Mouse (Mus musculus) cerebellum, adult 2 months (tissue): ENCODE results near the gene Add3. TPM values are rescaled to one million over a fixed set of nuclear protein-coding genes. Genes with fewer than 3 reads are reported as not detected.

Experiments used
- DNase-seq, 2 experiments: peaks; one replicate each; pipeline ENCODE4 v3.0.0; 2021
- H3K27ac ChIP-seq: fragments of 200-500 bp; 2 replicates; pipeline ENCODE4 v1.5.1; 2012; ENCODE audit warnings: low read length, control low read depth, inconsistent platforms; ENCODE audit not compliant: insufficient read depth
- H3K27me3 ChIP-seq: fragments of 200-500 bp; 2 replicates; pipeline ENCODE4 v1.6.1; 2012; ENCODE audit warnings: inconsistent platforms, mild to moderate bottlenecking, low read length, moderate library complexity; ENCODE audit not compliant: control insufficient read depth, insufficient read depth
- H3K4me1 ChIP-seq: fragments of 200-500 bp; 2 replicates; pipeline ENCODE4 v1.6.1; 2011; ENCODE audit warnings: low read length; ENCODE audit not compliant: control insufficient read depth, insufficient read depth
- H3K4me3 ChIP-seq: fragments of 200-500 bp; replicated peaks from 2 replicates; pipeline ENCODE3; 2011; ENCODE audit warnings: mild to moderate bottlenecking, low read depth, low read length, control low read depth; ENCODE audit not compliant: insufficient read depth
- CTCF ChIP-seq: fragments of 200-500 bp; IDR thresholded peaks from 2 replicates; pipeline ENCODE4 v1.5.1; 2011; ENCODE audit warnings: low read depth, mild to moderate bottlenecking, control low read depth, low read length, moderate library complexity, borderline replicate concordance; ENCODE audit not compliant: insufficient read depth
- POLR2A ChIP-seq: fragments of 200-500 bp; IDR thresholded peaks from 2 replicates; pipeline ENCODE4 v1.6.1; 2011; ENCODE audit warnings: low read length, control low read depth, borderline replicate concordance; ENCODE audit not compliant: insufficient read depth
- WGBS: fragments of 180-500 bp; shearing (Covaris S2); methylation state at CpG from one replicate; pipeline ENCODE4 v1.1.7; 2018; 5-methylcytosine and 5-hydroxymethylcytosine counted together
- polyA plus RNA-seq: library from polyadenylated mRNA; depleted of rRNA; stranded (reverse); fragments of >200 nt; gene quantifications from 2 replicates; pipeline ENCODE4 v1.2.3, GENCODE M21; 2012

Gene Add3
- polyA plus RNA-seq, 1 experiment = 80.2 TPM

GRCm38 (mm10) chr19:53193964-53194582 is 53.8 kb downstream of the Add3 start:
- no peaks in the 10 kb centered on the region for H3K27me3 ChIP-seq
- peak; percentile 45 to 46 for DNase-seq
- H3K4me3 ChIP-seq = no peak overlapping the region
- TF ChIP-seq POLR2A (no peak), CTCF (no peak)
- H3K4me1 ChIP-seq = peaks cover 23% of the 10 kb centered on the region; the same call in 1 of the 2 replicates
- H3K27ac ChIP-seq = peak overlapping the region; percentile 33; the same call in 1 of the 2 replicates
- 35% methylated on average over 11 of the region's 11 CpGs for WGBS

DNA sequence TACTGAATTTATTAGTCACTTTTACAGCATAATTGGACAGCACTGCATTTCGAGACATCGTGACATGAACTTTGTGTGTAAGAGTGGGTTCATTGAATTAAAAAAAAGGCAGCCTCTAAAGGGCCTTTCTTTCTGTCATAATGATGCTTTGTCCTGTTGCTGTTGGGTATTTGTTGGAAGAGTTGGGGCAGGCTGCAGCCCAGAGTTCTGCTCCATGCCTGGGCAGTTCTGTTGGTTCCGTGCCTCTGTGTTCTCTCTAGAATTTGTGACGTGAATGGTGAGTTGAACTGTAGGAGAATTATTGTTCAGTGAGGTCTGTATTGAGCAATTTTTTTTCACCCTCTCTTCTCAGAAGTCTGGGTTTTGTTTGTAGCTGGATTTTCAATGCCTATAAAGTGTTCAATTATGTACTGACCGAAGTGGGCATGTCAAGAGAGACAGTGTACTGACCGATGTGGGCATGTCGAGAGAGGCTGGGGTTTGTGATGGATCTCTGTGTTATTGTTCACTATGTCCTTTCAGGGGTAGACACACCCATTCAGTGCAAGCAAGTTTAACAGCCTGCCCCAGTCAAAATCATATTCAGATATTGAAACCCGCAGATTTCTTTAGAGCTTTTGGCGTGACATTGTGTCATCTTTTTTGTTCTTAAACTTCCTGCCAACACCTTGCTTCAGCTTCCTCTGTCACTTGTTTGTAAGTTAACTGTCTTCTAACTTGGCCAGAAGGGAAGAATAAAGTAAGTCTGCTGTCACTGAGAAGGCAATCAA is 54.7 kb downstream of the Add3 start:
- Histone ChIP-seq H3K4me1 (peaks cover 22% of the 10 kb centered on the region; the same call in 1 of the 2 replicates), H3K27ac (no peak overlapping the region; the same call in 1 of the 2 replicates), H3K4me3 (no peak overlapping the region), H3K27me3 (no peaks in the 10 kb centered on the region)
- no peak for TF ChIP-seq POLR2A
- TF ChIP-seq CTCF = no peak
- peak in 1 of 2 experiments; percentile 6 for DNase-seq
- 81% methylated on average over 9 of the region's 9 CpGs for WGBS

GRCm38 (mm10) chr19:53196961-53197360 is 56.7 kb downstream of the Add3 start:
- 92% methylated on average over 10 of the region's 10 CpGs for WGBS
- no peak overlapping the region for H3K4me3 ChIP-seq

DNA sequence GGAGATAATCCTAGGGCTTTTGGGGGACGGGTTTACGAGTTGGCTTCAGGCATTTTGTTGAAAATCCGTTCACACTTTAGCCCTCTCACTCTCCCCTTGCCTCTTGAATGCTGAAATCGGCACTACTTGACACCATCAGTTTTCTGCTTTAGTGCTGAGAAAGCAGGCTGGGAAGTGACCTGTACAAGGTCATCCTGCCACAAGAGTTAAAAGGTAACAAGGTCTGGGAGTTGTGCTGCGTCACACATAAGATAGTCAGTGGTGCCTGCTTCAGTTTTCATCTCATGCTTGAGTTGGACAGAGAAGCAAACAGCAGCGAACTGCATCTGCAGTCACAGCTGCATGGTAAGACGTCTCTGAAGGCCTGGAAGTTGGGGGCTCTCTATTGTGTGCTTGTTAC is 57.5 kb downstream of the Add3 start:
- TF ChIP-seq POLR2A (no peak), CTCF (no peak)
- WGBS = 86% methylated on average over 7 of the region's 7 CpGs
- peaks cover 15% of the 10 kb centered on the region; the same call in 1 of the 2 replicates for H3K4me1 ChIP-seq
- H3K4me3 ChIP-seq = no peak overlapping the region
- no peak overlapping the region for H3K27ac ChIP-seq
- no peaks in the 10 kb centered on the region for H3K27me3 ChIP-seq
- no peak for DNase-seq

More at GRCm38 (mm10) chr19:53196961-53197360, 56.7 kb downstream of the Add3 start:
- H3K4me1 ChIP-seq = peaks cover 15% of the 10 kb centered on the region; the same call in 1 of the 2 replicates
- H3K27me3 ChIP-seq = no peaks in the 10 kb centered on the region
- H3K27ac ChIP-seq = no peak overlapping the region
- no peak for DNase-seq
- TF ChIP-seq CTCF = no peak
- no peak for TF ChIP-seq POLR2A

DNA sequence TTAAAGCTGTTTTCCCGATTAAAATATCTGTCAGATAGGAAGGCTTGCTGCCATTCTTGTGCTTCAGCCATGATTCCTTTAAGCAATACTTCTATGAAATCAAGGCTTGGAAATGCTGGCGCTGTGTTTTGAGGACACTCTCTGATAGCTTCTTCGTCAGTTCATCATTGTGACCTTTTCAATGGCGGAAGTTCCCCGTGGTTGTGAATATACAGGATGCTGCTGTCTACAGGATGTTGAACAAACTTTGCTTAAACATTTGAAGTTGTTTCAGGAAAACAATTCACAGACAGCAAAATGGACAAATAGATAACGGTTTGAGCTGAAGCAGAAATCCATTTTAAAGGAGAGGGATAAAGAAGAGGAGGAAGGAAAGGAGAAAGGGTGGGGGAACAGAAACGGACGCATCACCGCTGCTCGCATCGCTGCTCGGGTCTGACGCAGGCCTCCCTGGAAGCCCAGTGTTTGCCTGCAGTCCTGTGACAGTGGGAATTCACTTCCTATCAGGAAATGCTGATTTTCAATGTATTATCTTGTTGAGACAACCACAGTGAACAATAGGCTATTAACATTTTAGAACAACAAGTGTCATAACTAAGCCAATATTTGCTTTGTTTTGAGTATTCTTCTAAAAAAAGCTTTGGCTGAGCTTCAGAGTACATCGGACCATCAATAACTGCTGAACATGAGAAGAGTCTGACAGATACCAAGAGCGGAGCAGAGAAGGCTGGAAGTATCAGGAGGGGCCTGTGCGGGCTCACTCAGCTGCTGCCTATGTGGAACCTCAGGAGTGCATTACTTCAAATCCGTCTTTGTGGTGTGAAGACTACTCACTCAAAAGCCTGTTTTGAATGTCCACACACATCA is 58.7 kb downstream of the Add3 start:
- TF ChIP-seq POLR2A (no peak), CTCF (no peak)
- H3K4me3 ChIP-seq = no peak overlapping the region
- peak overlapping the region; percentile 52; the same call in 1 of the 2 replicates for H3K27ac ChIP-seq
- H3K27me3 ChIP-seq = no peaks in the 10 kb centered on the region
- H3K4me1 ChIP-seq = peaks cover 14% of the 10 kb centered on the region; the same call in 1 of the 2 replicates
- DNase-seq = no peak
- WGBS = 80% methylated on average over 17 of the region's 17 CpGs

GRCm38 (mm10) chr19:53199711-53200110 is 59.5 kb downstream of the Add3 start:
- WGBS = 93% methylated on average over 9 of the region's 9 CpGs
- no peak overlapping the region for H3K4me3 ChIP-seq
- TF ChIP-seq POLR2A (no peak), CTCF (no peak)
- no peaks in the 10 kb centered on the region for H3K27me3 ChIP-seq
- peak overlapping the region; percentile 52; the same call in 1 of the 2 replicates for H3K27ac ChIP-seq
- H3K4me1 ChIP-seq = peaks cover 8% of the 10 kb centered on the region; the same call in 1 of the 2 replicates
- DNase-seq = no peak

- DNase-seq = no peak
- no peaks in the 10 kb centered on the region for H3K27me3 ChIP-seq
- WGBS = 33% methylated on average over 1 of the region's 1 CpGs
- no peak overlapping the region for H3K4me3 ChIP-seq
- H3K4me1 ChIP-seq = peaks cover 6% of the 10 kb centered on the region; the same call in 1 of the 2 replicates
- no peak for TF ChIP-seq CTCF
- H3K27ac ChIP-seq = no peak overlapping the region
Observed at GRCm38 (mm10) chr19:53202116-53202515, 61.9 kb downstream of the Add3 start.
